Mouse (Mus musculus) hindbrain, embryonic 14.5 days (tissue): ENCODE measurements around the gene Chn2. TPM values are rescaled to one million over a fixed set of nuclear protein-coding genes. Genes with fewer than 3 reads are reported as not detected.

ENCODE experiments used
- ATAC-seq: fragments of 200-750 bp; cut with Nextera tagmentation; 2 replicates; pipeline ENCODE4 v1.8.0; 2017; ENCODE audit warnings: moderate number of reproducible peaks, mild to moderate bottlenecking, moderate TSS enrichment, moderate library complexity; ENCODE audit not compliant: low FRiP score
- DNase-seq: peaks from one replicate; pipeline ENCODE4 v3.0.0-alpha.2; 2015; ENCODE audit warnings: low spot score
- H3K27ac ChIP-seq: fragments of 300-500 bp; sonication (generic); 2 replicates; pipeline ENCODE4 v1.5.1; 2014; ENCODE audit warnings: mild to moderate bottlenecking, moderate library complexity
- H3K27me3 ChIP-seq: fragments of 300-500 bp; sonication (generic); 2 replicates; pipeline ENCODE4 v1.6.1; 2014; ENCODE audit warnings: mild to moderate bottlenecking, low read length, mixed read lengths; ENCODE audit not compliant: control insufficient read depth, insufficient read depth
- H3K36me3 ChIP-seq: fragments of 300-500 bp; sonication (generic); replicated peaks from 2 replicates; pipeline ENCODE4 v1.6.1; 2014; ENCODE audit not compliant: control insufficient read depth, insufficient read depth
- H3K4me1 ChIP-seq: fragments of 300-500 bp; sonication (generic); replicated peaks from 2 replicates; pipeline ENCODE4 v1.6.1; 2014; ENCODE audit warnings: antibody characterized with exemption, low read length, mixed read lengths; ENCODE audit not compliant: control insufficient read depth, insufficient read depth
- H3K4me2 ChIP-seq: fragments of 300-500 bp; sonication (generic); replicated peaks from 2 replicates; pipeline ENCODE4 v1.6.1; 2014; ENCODE audit warnings: mild to moderate bottlenecking, moderate library complexity
- H3K4me3 ChIP-seq: fragments of 300-500 bp; sonication (generic); replicated peaks from 2 replicates; pipeline ENCODE4 v1.5.1; 2014; ENCODE audit warnings: mild to moderate bottlenecking, low read length
- H3K9ac ChIP-seq: fragments of 300-500 bp; sonication (generic); 2 replicates; pipeline ENCODE4 v1.6.1; 2014
- H3K9me3 ChIP-seq: fragments of 300-500 bp; sonication (generic); 2 replicates; pipeline ENCODE4 v1.6.1; 2016; ENCODE audit warnings: low read length; ENCODE audit not compliant: control insufficient read depth
- WGBS: fragments of 180-500 bp; shearing (Covaris S2); extraction: QIAGEN DNeasy Blood & Tissue Kit; methylation state at CpG from one replicate; pipeline ENCODE4 v1.1.7; 2014; 5-methylcytosine and 5-hydroxymethylcytosine counted together
- polyA plus RNA-seq: library from polyadenylated mRNA; unstranded; fragments of >200 nt; fragmentation: Nextera tagmentation; extraction: Ambion mirVana; gene quantifications from 2 replicates; pipeline ENCODE4 v1.2.1, GENCODE M21; 2014

Chn2 gene
- polyA plus RNA-seq, 1 experiment from 2014 or later: 28.3 TPM

DNA sequence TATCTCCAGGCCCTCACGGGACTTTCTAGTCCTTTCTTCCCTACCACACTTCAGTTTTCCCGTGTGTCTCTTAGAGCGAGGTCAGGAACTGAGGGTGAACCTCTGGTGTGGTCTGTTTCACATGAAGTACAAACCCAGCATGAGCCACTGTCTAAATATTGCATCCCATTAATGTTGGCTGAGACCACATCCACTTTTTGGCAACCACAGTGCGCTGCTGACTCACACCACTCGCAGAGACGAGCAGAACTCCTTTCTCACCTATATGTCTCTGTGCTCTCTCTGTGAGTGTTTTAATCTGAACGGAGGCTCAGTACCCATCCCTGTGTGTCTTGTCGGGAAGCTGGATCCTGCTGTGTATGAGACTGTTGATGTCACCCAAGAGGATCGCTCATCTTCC is 76.9 kb downstream of the Chn2 start:
- DNase-seq: no peak
- H3K4me2 ChIP-seq: no peak overlapping the region
- peaks cover 10% of the 10 kb centered on the region for H3K4me1 ChIP-seq
- no peak overlapping the region for H3K4me3 ChIP-seq
- H3K36me3 ChIP-seq: no peaks in the 10 kb centered on the region
- ATAC-seq: no peak
- WGBS: 82% methylated on average over 9 of the region's 9 CpGs
- no peak overlapping the region for H3K9ac ChIP-seq
- H3K27ac ChIP-seq: no peak overlapping the region
- H3K9me3 ChIP-seq: no peaks in the 10 kb centered on the region
- no peaks in the 10 kb centered on the region for H3K27me3 ChIP-seq

DNA sequence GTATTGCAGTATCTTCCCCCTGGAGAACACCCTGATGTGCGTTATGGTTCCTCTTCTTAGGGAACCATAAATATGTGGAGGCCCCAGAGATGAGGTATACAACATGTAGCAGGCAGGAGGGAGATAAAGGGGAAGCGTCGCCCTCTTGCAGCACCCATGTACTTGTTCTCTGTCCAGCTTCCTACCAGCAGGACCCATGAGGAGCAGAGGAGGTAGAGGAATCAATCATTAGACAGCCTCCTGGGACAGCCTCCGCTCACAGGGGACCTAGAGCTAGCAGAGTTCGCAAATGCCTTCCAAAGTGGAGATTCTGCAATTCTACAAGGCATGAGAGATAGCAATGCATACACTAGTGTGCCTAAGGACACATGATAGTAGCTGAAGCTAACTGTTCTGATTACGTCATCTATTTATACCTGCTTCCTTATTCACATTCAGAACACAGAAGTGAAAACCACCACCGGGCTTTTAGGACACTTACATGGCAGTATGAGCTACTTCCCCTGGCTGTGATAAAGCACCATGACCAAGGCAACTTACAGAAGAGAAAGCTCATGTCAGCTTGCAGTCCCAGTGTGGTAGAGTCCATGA is 77.7 kb downstream of the Chn2 start:
- DNase-seq (no peak), ATAC-seq (no peak)
- Histone ChIP-seq H3K4me3 (no peak overlapping the region), H3K27me3 (no peaks in the 10 kb centered on the region), H3K36me3 (no peaks in the 10 kb centered on the region), H3K4me1 (peaks cover 10% of the 10 kb centered on the region; the same call in 1 of the 2 replicates), H3K9me3 (no peaks in the 10 kb centered on the region), H3K9ac (no peak overlapping the region), H3K27ac (no peak overlapping the region), H3K4me2 (no peak overlapping the region)
- 90% methylated on average over 7 of the region's 7 CpGs for WGBS

DNA sequence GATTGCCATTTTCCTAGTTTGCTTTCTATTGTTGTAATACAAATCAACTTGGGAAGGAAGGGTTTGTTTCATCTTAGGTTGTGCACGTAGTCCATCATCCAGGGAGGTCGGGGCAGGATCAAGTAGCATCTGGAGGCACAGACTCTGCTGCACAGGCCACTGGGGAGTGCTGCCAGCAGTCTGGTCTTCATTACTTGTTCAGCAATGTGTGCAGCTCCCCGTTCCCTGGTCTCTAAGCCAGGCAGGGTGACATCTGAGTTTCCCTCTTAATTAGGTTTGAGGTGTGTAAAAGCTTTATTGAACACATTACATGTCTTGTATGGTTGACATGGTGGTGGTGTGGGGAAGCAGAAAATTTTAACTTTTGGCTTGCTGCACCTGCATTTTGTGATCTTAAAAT is 79.0 kb downstream of the Chn2 start:
- H3K27me3 ChIP-seq: no peaks in the 10 kb centered on the region
- no peaks in the 10 kb centered on the region for H3K9me3 ChIP-seq
- DNase-seq (no peak), ATAC-seq (no peak)
- no peak overlapping the region for H3K4me2 ChIP-seq
- no peak overlapping the region for H3K4me3 ChIP-seq
- no peak overlapping the region for H3K9ac ChIP-seq
- WGBS: 69% methylated on average over 3 of the region's 3 CpGs
- no peak overlapping the region for H3K27ac ChIP-seq
- H3K36me3 ChIP-seq: no peaks in the 10 kb centered on the region
- peaks cover 10% of the 10 kb centered on the region; the same call in 1 of the 2 replicates for H3K4me1 ChIP-seq

DNA sequence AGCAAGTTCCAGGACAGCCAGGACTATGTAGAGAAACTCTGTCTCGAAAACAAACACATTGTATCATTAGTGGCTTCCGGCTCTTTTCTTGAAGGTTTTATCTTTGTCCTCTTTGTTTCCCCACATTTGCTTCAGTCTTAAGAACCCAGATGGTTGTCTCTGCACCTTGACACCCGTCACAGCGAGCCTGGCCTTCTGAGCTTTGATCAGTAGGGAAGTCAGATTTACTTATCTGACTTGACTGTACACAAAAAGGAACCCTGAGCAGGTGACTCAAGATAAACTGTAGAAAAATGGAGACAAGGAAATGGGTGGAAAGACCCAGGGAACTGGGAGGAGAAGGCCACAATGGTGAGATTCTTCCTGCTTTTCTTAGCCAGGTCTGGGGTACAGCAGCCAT is 79.5 kb downstream of the Chn2 start:
- H3K36me3 ChIP-seq: no peaks in the 10 kb centered on the region
- H3K4me1 ChIP-seq: peaks cover 10% of the 10 kb centered on the region; the same call in 1 of the 2 replicates
- no peaks in the 10 kb centered on the region for H3K27me3 ChIP-seq
- no peaks in the 10 kb centered on the region for H3K9me3 ChIP-seq
- H3K9ac ChIP-seq: no peak overlapping the region
- 87% methylated on average over 4 of the region's 4 CpGs for WGBS
- H3K27ac ChIP-seq: no peak overlapping the region
- DNase-seq (no peak), ATAC-seq (no peak)
- no peak overlapping the region for H3K4me3 ChIP-seq
- no peak overlapping the region for H3K4me2 ChIP-seq

DNA sequence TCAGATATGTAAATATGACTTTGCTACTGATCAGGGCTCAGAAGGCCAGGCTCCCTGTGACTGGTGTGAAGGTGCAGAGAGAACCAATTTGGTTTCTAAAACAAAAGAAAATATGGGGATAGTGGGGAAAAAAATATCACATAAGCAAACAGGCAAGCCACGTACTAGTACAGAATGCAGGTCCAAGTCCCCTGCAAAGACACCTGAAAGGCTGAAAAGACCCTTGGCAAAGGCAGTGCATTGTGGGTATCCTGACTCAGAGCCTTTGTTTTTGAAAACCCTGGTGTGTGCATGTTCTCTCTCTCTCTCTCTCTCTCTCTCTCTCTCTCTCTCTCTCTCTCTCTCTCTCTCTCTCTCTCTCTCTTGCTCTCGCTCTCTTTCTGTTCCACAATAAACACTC is 80.1 kb downstream of the Chn2 start:
- 52% methylated on average over 2 of the region's 2 CpGs for WGBS
- DNase-seq (no peak), ATAC-seq (no peak)
- Histone ChIP-seq H3K27ac (no peak overlapping the region), H3K4me3 (no peak overlapping the region), H3K9ac (no peak overlapping the region), H3K4me2 (no peak overlapping the region), H3K27me3 (no peaks in the 10 kb centered on the region), H3K4me1 (peaks cover 10% of the 10 kb centered on the region; the same call in 1 of the 2 replicates), H3K9me3 (no peaks in the 10 kb centered on the region), H3K36me3 (no peaks in the 10 kb centered on the region)

DNA sequence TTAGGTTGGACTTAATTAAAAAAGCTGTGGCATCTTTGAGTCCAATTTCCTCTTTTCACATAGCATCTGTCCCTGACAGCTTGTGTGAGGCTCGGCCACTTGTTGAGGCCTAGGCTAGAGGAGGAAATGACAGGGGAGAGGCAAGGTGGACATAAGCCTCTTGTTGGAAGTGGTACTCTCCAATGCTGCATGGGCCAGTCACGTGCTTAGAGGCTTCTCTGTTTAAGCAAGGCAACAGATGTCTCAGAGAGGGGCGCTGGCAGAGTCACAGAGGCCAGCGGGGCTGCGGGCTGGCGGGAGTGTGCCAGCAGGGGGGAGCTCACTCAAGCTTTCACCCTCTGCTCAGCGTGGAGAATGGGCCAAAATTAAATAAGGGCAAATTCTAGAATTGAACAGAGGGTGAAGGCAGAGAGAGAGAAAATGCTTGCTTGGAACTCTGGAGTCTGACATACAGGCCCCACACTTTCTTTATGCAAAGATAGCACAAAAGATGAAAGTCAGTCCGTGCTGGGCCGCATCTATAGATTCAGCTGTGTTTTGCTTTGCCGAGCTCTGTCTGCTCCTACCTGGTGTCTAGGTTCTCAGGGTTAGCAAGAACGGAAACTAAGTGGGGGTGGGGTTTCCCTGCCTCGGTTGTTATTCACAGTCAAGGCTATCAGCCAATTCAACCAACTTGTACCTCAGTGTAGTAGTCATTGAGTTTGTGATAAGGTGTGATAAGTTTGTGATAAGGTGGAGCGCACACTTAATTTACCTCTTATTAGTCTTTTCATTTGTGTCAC is 80.7 kb downstream of the Chn2 start:
- Histone ChIP-seq H3K27ac (no peak overlapping the region), H3K4me1 (peaks cover 10% of the 10 kb centered on the region; the same call in 1 of the 2 replicates), H3K9me3 (no peaks in the 10 kb centered on the region), H3K9ac (no peak overlapping the region), H3K4me2 (no peak overlapping the region), H3K27me3 (no peaks in the 10 kb centered on the region), H3K4me3 (no peak overlapping the region), H3K36me3 (no peaks in the 10 kb centered on the region)
- 20% methylated on average over 13 of the region's 13 CpGs for WGBS
- peak; percentile 75 for ATAC-seq
- peak; percentile 34 for DNase-seq

DNA sequence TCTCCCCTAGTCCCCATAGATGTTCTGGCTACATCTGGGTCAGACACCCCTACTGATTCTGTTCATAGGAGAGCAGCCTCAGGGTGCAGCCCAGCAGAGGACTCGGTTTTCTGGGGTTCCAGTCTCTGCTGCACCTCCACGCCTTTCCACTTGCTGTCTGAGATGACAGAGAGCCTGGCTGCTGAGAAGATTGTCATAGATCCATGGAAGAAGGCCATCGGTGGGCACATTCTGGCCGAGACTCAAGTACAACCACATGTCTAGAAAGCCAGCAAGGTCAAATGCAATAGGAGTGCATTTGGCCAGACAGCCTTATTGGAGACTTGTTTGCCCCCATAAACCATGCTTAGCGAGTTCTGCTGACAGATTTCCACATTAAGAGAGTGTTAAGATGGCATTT is 81.5 kb downstream of the Chn2 start:
- H3K4me1 ChIP-seq: peaks cover 10% of the 10 kb centered on the region; the same call in 1 of the 2 replicates
- no peak for DNase-seq
- no peak overlapping the region for H3K27ac ChIP-seq
- no peak overlapping the region for H3K4me3 ChIP-seq
- 77% methylated on average over 5 of the region's 5 CpGs for WGBS
- no peak overlapping the region for H3K9ac ChIP-seq
- H3K27me3 ChIP-seq: no peaks in the 10 kb centered on the region
- no peak overlapping the region for H3K4me2 ChIP-seq
- ATAC-seq: no peak
- H3K9me3 ChIP-seq: no peaks in the 10 kb centered on the region
- H3K36me3 ChIP-seq: no peaks in the 10 kb centered on the region

DNA sequence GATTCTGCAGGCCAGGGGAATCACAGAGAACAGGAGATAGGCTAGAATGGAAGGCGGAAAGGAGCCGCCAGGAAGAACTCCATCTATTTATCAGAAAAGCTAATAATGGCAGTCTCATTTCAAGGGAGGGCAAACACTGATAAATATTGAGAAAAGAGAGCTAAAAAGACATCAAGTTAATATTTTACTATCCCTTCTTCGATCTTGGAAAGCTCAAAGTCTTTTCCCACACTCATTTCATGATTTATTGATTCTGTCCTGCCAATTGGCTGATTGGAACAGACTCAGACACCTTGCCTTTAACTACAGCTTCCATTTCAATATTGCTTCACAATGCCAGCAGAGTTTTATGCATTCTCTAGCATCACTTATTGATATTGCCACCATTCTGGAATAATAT is 85.2 kb downstream of the Chn2 start:
- H3K9me3 ChIP-seq: no peaks in the 10 kb centered on the region
- H3K9ac ChIP-seq: no peak overlapping the region
- H3K36me3 ChIP-seq: no peaks in the 10 kb centered on the region
- DNase-seq (no peak), ATAC-seq (no peak)
- H3K4me2 ChIP-seq: no peak overlapping the region
- H3K4me1 ChIP-seq: peaks cover 14% of the 10 kb centered on the region
- H3K27me3 ChIP-seq: no peaks in the 10 kb centered on the region
- H3K4me3 ChIP-seq: no peak overlapping the region
- H3K27ac ChIP-seq: no peak overlapping the region
- WGBS: 80% methylated on average over 3 of the region's 3 CpGs

DNA sequence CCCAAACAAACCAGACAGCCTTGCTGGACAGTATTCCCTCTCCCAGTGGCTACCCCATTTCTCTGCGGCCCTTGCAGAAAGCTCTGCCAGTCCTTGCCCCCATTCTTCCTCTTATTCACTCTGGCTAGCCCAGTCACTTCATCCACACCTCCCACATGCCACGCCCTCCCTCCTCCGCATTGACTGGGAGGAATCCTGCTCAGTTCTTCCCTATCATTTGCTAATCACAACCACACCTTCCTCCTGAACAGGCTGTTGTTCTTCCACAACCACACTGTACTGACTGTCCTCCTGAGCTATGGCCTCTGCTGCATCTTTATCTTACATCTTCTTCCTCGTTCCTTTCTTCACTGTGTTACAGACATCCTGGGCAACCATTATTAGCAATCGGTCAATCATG is 86.2 kb downstream of the Chn2 start:
- Histone ChIP-seq H3K36me3 (no peaks in the 10 kb centered on the region), H3K9me3 (no peaks in the 10 kb centered on the region), H3K9ac (no peak overlapping the region), H3K27ac (no peak overlapping the region), H3K4me2 (no peak overlapping the region), H3K4me1 (peaks cover 7% of the 10 kb centered on the region; the same call in 1 of the 2 replicates), H3K27me3 (no peaks in the 10 kb centered on the region), H3K4me3 (no peak overlapping the region)
- no peak for ATAC-seq
- no peak for DNase-seq
- WGBS: 83% methylated on average over 5 of the region's 5 CpGs
